Mouse (Mus musculus) bone marrow macrophage, adult 2 months (primary cell): ENCODE results near the gene Slamf8.

ENCODE experiments used
- CTCF ChIP-seq: IDR thresholded peaks from 2 replicates; pipeline ENCODE4 v1.5.1; 2012; ENCODE audit warnings: low read depth, mild to moderate bottlenecking, low read length, moderate library complexity
- POLR2A ChIP-seq: IDR thresholded peaks from 2 replicates; pipeline ENCODE4 v1.6.1; 2012; ENCODE audit warnings: mild to moderate bottlenecking, low read depth, low read length, borderline replicate concordance

GRCm38 (mm10) chr1:172632451-172633326, 42.3 kb upstream of the Slamf8 start, which contains the start of gene Dusp23:
- TF ChIP-seq CTCF = peak; percentile 89
- TF ChIP-seq POLR2A = no peak
